Mouse (Mus musculus): ENCODE data around the gene Cdk14. TPM values are rescaled to one million over a fixed set of nuclear protein-coding genes. Genes with fewer than 3 reads are reported as not detected.
"Not testable (repeated sequence)": the region's sequence is repeated elsewhere in the genome, so short reads cannot be mapped to it uniquely, and the experiment has no call there.

Gene Cdk14
- polyA plus RNA-seq, 1 experiment from 2014 or later: 29.9 TPM

DNA sequence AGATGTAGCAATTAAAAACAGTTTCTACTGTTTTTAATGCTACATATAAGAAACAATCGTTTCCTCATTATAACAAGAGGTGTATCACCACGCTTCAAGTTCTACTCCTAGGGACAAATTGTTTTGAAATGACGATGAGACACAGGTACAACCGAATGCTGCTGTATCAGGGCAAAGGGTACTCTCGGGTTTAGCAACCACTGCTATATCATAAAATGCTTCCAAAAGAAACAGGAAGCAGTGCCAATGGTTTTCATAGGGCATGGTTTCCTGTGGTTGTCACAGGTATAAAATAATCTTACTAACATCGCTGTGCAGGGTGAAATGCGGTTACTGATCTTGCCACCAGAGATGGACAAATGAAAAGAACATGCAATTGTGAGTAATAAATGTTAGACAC lies 174.9 kb downstream of the Cdk14 start:
- no peak overlapping the region for H3K4me2 ChIP-seq (ENCODE audit: low read depth, low read length)
- DNase-seq (ENCODE audit: low spot score) (no peak), ATAC-seq (replicated peaks; ENCODE audit: insufficient number of reproducible peaks, low FRiP score, low TSS enrichment, low read depth) (no peak)
- no peaks in the 10 kb centered on the region for H3K9me3 ChIP-seq (replicated peaks; ENCODE audit: control insufficient read depth, low read length)
- no peaks in the 10 kb centered on the region for H3K36me3 ChIP-seq (replicated peaks; ENCODE audit: control insufficient read depth, insufficient read depth, low read depth, low read length)
- WGBS: 96% methylated on average over 7 of the region's 7 CpGs
- no peak overlapping the region for H3K4me3 ChIP-seq (ENCODE audit: low read depth, low read length)
- no peaks in the 10 kb centered on the region for H3K4me1 ChIP-seq (ENCODE audit: control insufficient read depth, insufficient read depth, low read length)
- H3K27ac ChIP-seq (replicated peaks; ENCODE audit: low read depth, low read length): no peak overlapping the region
- H3K9ac ChIP-seq (replicated peaks; ENCODE audit: low read length): no peak overlapping the region
- H3K27me3 ChIP-seq (ENCODE audit: control insufficient read depth, insufficient read depth, low read length): no peaks in the 10 kb centered on the region

DNA sequence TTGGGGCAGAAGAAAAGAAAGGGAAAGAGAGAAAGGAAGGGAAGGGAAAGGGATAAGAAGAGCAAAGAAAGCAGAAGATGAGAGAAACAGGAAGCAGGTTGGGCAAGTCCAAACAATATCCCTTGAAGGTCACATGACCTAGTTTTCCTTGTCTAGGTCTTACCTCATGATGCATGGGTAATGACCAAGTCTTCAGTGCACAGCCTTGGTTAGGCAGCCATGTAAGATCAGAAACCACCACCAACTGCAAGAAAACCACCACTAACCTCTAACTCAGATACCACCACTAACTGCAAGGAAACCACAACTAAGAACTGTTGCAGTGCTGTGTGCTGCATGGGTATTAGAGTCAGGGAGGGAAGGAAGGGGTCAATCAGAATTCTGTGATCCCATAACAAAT lies 176.5 kb downstream of the Cdk14 start:
- no peak overlapping the region for H3K27ac ChIP-seq (replicated peaks; ENCODE audit: low read depth, low read length)
- no peak for ATAC-seq (replicated peaks; ENCODE audit: insufficient number of reproducible peaks, low FRiP score, low TSS enrichment, low read depth)
- no peaks in the 10 kb centered on the region for H3K36me3 ChIP-seq (replicated peaks; ENCODE audit: control insufficient read depth, insufficient read depth, low read depth, low read length)
- H3K4me3 ChIP-seq (ENCODE audit: low read depth, low read length): no peak overlapping the region
- no peaks in the 10 kb centered on the region for H3K9me3 ChIP-seq (replicated peaks; ENCODE audit: control insufficient read depth, low read length)
- no peak overlapping the region for H3K4me2 ChIP-seq (ENCODE audit: low read depth, low read length)
- no peak overlapping the region for H3K9ac ChIP-seq (replicated peaks; ENCODE audit: low read length)
- H3K27me3 ChIP-seq (ENCODE audit: control insufficient read depth, insufficient read depth, low read length): no peaks in the 10 kb centered on the region
- no peak for DNase-seq (ENCODE audit: low spot score)
- H3K4me1 ChIP-seq (ENCODE audit: control insufficient read depth, insufficient read depth, low read length): no peaks in the 10 kb centered on the region

DNA sequence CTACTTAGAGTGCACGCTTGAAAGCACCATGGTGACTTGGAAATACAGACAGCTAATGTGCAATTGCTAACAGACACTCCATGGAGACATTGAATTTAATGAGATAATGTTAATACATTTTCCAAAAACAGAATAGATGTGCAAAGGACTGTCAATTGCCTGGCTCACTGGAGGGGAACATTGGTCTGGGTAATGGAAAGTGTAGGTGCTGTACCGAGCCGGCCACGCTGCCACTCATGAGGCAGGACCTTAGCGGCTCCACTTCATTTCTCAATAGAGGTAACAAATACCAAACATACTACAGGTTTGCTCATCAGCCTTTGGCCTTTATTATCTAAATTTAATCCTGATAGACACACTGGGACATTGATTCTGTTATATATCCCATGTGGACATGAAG lies 177.4 kb downstream of the Cdk14 start:
- Histone ChIP-seq H3K27me3 (ENCODE audit: control insufficient read depth, insufficient read depth, low read length) (no peaks in the 10 kb centered on the region), H3K27ac (replicated peaks; ENCODE audit: low read depth, low read length) (no peak overlapping the region), H3K9ac (replicated peaks; ENCODE audit: low read length) (no peak overlapping the region), H3K36me3 (replicated peaks; ENCODE audit: control insufficient read depth, insufficient read depth, low read depth, low read length) (no peaks in the 10 kb centered on the region), H3K4me1 (ENCODE audit: control insufficient read depth, insufficient read depth, low read length) (no peaks in the 10 kb centered on the region), H3K4me3 (ENCODE audit: low read depth, low read length) (no peak overlapping the region), H3K4me2 (ENCODE audit: low read depth, low read length) (no peak overlapping the region), H3K9me3 (replicated peaks; ENCODE audit: control insufficient read depth, low read length) (0 out of 2 replicates have a peak, but pooled peaks cover 3% of the 10 kb centered on the region)
- 95% methylated on average over 5 of the region's 5 CpGs for WGBS
- no peak for DNase-seq (ENCODE audit: low spot score)
- ATAC-seq (replicated peaks; ENCODE audit: insufficient number of reproducible peaks, low FRiP score, low TSS enrichment, low read depth): no peak

DNA sequence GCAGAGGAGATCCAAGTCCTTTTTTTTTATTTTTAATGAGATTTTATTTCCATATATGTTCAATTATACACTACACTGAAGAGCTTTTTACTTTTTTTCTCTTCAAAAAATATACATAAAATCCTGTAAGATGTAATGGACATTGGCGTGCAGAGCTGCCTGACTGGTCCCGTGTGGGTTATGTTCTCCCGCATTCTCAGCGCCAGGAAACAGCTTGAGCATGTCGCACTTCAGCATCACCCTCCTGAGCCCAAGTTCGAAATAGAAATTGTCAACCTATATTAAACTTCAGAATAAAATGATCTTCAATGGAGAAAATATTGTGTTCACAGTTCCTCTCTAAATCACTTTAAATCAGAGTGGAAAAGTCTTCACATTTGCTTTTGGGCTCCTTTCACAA lies 179.0 kb downstream of the Cdk14 start:
- H3K4me2 ChIP-seq (ENCODE audit: low read depth, low read length): no peak overlapping the region
- no peak overlapping the region for H3K4me3 ChIP-seq (ENCODE audit: low read depth, low read length)
- H3K27me3 ChIP-seq (ENCODE audit: control insufficient read depth, insufficient read depth, low read length): no peaks in the 10 kb centered on the region
- 0 out of 2 replicates have a peak, but pooled peaks cover 3% of the 10 kb centered on the region for H3K9me3 ChIP-seq (replicated peaks; ENCODE audit: control insufficient read depth, low read length)
- H3K9ac ChIP-seq (replicated peaks; ENCODE audit: low read length): no peak overlapping the region
- ATAC-seq (replicated peaks; ENCODE audit: insufficient number of reproducible peaks, low FRiP score, low TSS enrichment, low read depth) (no peak), DNase-seq (ENCODE audit: low spot score) (no peak)
- no peaks in the 10 kb centered on the region for H3K36me3 ChIP-seq (replicated peaks; ENCODE audit: control insufficient read depth, insufficient read depth, low read depth, low read length)
- WGBS: 92% methylated on average over 6 of the region's 6 CpGs
- no peak overlapping the region for H3K27ac ChIP-seq (replicated peaks; ENCODE audit: low read depth, low read length)
- H3K4me1 ChIP-seq (ENCODE audit: control insufficient read depth, insufficient read depth, low read length): no peaks in the 10 kb centered on the region

DNA sequence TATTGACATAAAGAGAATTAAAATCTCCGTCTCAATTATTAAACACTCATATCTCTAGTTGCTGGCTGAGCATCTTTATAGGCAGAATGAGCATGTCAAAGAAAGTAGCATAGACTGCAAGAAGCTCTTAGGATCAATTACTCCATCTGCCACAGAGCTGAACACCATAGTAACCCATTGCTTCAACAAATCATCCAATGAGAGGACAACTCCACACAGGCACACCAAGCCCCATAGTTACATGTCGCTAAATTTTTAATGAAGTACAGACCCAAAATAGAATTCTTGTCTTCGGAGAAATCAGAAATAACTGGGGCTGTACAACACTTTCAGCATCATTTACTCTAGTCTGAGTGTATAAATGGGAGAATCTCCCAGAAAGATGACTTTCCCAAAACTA lies 180.0 kb downstream of the Cdk14 start:
- H3K27ac ChIP-seq (replicated peaks; ENCODE audit: low read depth, low read length): no peak overlapping the region
- 0 out of 2 replicates have a peak, but pooled peaks cover 3% of the 10 kb centered on the region for H3K9me3 ChIP-seq (replicated peaks; ENCODE audit: control insufficient read depth, low read length)
- H3K9ac ChIP-seq (replicated peaks; ENCODE audit: low read length): no peak overlapping the region
- H3K4me1 ChIP-seq (ENCODE audit: control insufficient read depth, insufficient read depth, low read length): no peaks in the 10 kb centered on the region
- H3K4me2 ChIP-seq (ENCODE audit: low read depth, low read length): no peak overlapping the region
- ATAC-seq (replicated peaks; ENCODE audit: insufficient number of reproducible peaks, low FRiP score, low TSS enrichment, low read depth) (no peak), DNase-seq (ENCODE audit: low spot score) (no peak)
- H3K27me3 ChIP-seq (ENCODE audit: control insufficient read depth, insufficient read depth, low read length): no peaks in the 10 kb centered on the region
- H3K4me3 ChIP-seq (ENCODE audit: low read depth, low read length): no peak overlapping the region
- H3K36me3 ChIP-seq (replicated peaks; ENCODE audit: control insufficient read depth, insufficient read depth, low read depth, low read length): no peaks in the 10 kb centered on the region
- 90% methylated on average over 3 of the region's 3 CpGs for WGBS

DNA sequence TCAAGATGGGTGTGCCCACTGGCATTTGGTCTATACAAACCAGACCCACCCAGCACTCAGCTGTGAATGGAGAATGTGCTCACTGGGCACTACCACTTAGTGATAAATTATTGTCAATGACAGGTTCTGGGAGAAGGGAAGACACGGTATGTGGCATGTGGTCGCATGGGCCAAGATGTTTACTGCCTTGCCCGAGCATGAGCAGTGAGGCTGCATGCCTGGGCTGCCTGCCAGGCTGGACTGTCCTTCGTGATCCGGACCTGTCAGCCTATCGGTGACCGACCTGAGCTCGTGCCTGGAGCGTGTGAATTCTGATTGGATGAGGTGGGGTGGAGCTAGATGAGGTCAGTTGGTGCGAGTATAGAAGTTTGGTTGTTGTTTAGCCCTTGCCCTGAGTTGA lies 185.2 kb downstream of the Cdk14 start:
- WGBS: 94% methylated on average over 10 of the region's 10 CpGs
- not testable (repeated sequence) for H3K36me3 ChIP-seq (replicated peaks; ENCODE audit: control insufficient read depth, insufficient read depth, low read depth, low read length)

DNA sequence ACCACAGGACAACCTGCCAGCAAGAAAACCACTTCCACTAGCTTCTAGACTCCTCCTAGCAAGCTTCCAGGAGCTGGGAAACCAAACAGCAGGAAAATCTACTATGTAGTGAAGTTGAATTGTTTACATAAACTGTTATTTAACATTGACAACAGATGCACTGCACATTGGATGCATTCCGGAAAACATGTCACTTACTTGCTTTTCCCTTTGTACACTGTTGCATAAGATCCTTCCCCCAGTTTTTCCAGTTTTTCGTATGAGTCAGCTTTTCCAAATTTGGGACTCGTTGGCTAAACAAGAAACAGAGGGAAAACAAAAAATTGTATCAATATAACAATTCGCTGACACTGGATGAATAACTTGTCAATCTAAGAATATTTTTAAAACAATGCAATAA lies 193.1 kb downstream of the Cdk14 start:
- no peak for ATAC-seq (replicated peaks; ENCODE audit: insufficient number of reproducible peaks, low FRiP score, low TSS enrichment, low read depth)
- WGBS: 90% methylated on average over 4 of the region's 4 CpGs
- no peaks in the 10 kb centered on the region for H3K36me3 ChIP-seq (replicated peaks; ENCODE audit: control insufficient read depth, insufficient read depth, low read depth, low read length)

More for the DNA sequence above, 185.2 kb downstream of the Cdk14 start:
- not testable (repeated sequence) for H3K4me1 ChIP-seq (ENCODE audit: control insufficient read depth, insufficient read depth, low read length); H3K9me3 ChIP-seq (replicated peaks; ENCODE audit: control insufficient read depth, low read length); ATAC-seq (replicated peaks; ENCODE audit: insufficient number of reproducible peaks, low FRiP score, low TSS enrichment, low read depth); DNase-seq (ENCODE audit: low spot score); H3K27ac ChIP-seq (replicated peaks; ENCODE audit: low read depth, low read length); H3K4me2 ChIP-seq (ENCODE audit: low read depth, low read length); H3K27me3 ChIP-seq (ENCODE audit: control insufficient read depth, insufficient read depth, low read length); H3K9ac ChIP-seq (replicated peaks; ENCODE audit: low read length); H3K4me3 ChIP-seq (ENCODE audit: low read depth, low read length)

DNA sequence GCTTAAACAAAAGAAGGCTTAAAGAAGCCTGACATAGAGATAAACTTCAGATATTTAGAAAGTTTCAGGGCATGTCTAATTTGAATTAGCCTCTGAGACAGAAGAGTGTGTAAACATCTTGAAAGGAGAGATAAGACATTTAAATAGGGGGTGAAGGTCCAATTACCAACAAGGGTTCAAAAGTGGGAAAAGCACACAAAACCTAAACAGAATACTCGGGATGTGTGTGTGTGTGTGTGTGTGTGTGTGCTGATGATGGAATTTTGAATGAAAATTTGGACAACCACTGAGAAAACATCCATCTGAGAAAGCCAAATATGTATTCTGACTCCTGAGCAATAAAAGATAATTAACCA lies 208.4 kb downstream of the Cdk14 start:
- Histone ChIP-seq H3K4me1 (ENCODE audit: control insufficient read depth, insufficient read depth, low read length) (no peaks in the 10 kb centered on the region), H3K9me3 (replicated peaks; ENCODE audit: control insufficient read depth, low read length) (no peaks in the 10 kb centered on the region), H3K36me3 (replicated peaks; ENCODE audit: control insufficient read depth, insufficient read depth, low read depth, low read length) (no peaks in the 10 kb centered on the region), H3K9ac (replicated peaks; ENCODE audit: low read length) (no peak overlapping the region), H3K27ac (replicated peaks; ENCODE audit: low read depth, low read length) (no peak overlapping the region), H3K4me2 (ENCODE audit: low read depth, low read length) (no peak overlapping the region), H3K4me3 (ENCODE audit: low read depth, low read length) (no peak overlapping the region), H3K27me3 (ENCODE audit: control insufficient read depth, insufficient read depth, low read length) (no peaks in the 10 kb centered on the region)
- ATAC-seq (replicated peaks; ENCODE audit: insufficient number of reproducible peaks, low FRiP score, low TSS enrichment, low read depth) (no peak), DNase-seq (ENCODE audit: low spot score) (no peak)
- 64% methylated on average over 1 of the region's 1 CpGs for WGBS

More for the DNA sequence above, 193.1 kb downstream of the Cdk14 start:
- DNase-seq (ENCODE audit: low spot score): no peak
- Histone ChIP-seq H3K4me1 (ENCODE audit: control insufficient read depth, insufficient read depth, low read length) (no peaks in the 10 kb centered on the region), H3K27ac (replicated peaks; ENCODE audit: low read depth, low read length) (no peak overlapping the region), H3K4me3 (ENCODE audit: low read depth, low read length) (no peak overlapping the region), H3K9ac (replicated peaks; ENCODE audit: low read length) (no peak overlapping the region), H3K4me2 (ENCODE audit: low read depth, low read length) (no peak overlapping the region), H3K27me3 (ENCODE audit: control insufficient read depth, insufficient read depth, low read length) (no peaks in the 10 kb centered on the region), H3K9me3 (replicated peaks; ENCODE audit: control insufficient read depth, low read length) (no peaks in the 10 kb centered on the region)

All from embryonic facial prominence, embryonic 11.5 days (tissue).